Mouse (Mus musculus) frontal cortex, postnatal 14 days (tissue): ENCODE measurements around the gene Galm.
A peak's percentile ranks its signal among the peaks of the same experiment; 100 is the strongest.

Experiments
- DNase-seq, 2 experiments: peaks; one replicate each; pipeline ENCODE4 v3.0.0; 2022; ENCODE audit warnings: low spot score in 2 of 2

The Galm gene

GRCm38 (mm10) chr17:80127331-80128251 lies at the start of gene Galm:
Gene Galm, plus strand, starts transcription at chr17:80127471.
- DNase-seq = peak in 1 of 2 experiments; percentile 10

GRCm38 (mm10) chr17:80078726-80079125 lies 48.5 kb upstream of the Galm start:
- no peak for DNase-seq

GRCm38 (mm10) chr17:80083223-80083622 lies 44.0 kb upstream of the Galm start:
- no peak for DNase-seq

- peak; percentile 35 to 52 for DNase-seq
Measured at GRCm38 (mm10) chr17:80084424-80084823, 42.8 kb upstream of the Galm start.

- no peak for DNase-seq
Measured at GRCm38 (mm10) chr17:80086591-80086990, 40.7 kb upstream of the Galm start.

- DNase-seq = no peak
Measured at GRCm38 (mm10) chr17:80088168-80088567, 39.1 kb upstream of the Galm start.

GRCm38 (mm10) chr17:80090551-80090950 lies 36.7 kb upstream of the Galm start:
- DNase-seq = no peak

- no peak for DNase-seq
Measured at GRCm38 (mm10) chr17:80091879-80092549, 35.3 kb upstream of the Galm start.

GRCm38 (mm10) chr17:80095254-80095899 lies 31.9 kb upstream of the Galm start:
- no peak for DNase-seq

GRCm38 (mm10) chr17:80096043-80096719 lies 31.1 kb upstream of the Galm start:
- peak in 1 of 2 experiments; percentile 25 for DNase-seq

- DNase-seq = no peak
Measured at GRCm38 (mm10) chr17:80096720-80097114, 30.6 kb upstream of the Galm start.

- no peak for DNase-seq
Measured at GRCm38 (mm10) chr17:80097221-80097620, 30.1 kb upstream of the Galm start.

GRCm38 (mm10) chr17:80099823-80100222 lies 27.4 kb upstream of the Galm start:
- DNase-seq = no peak

GRCm38 (mm10) chr17:80105348-80105978 lies 21.8 kb upstream of the Galm start:
- DNase-seq = no peak

GRCm38 (mm10) chr17:80112665-80113305 lies 14.5 kb upstream of the Galm start:
- DNase-seq = no peak

- DNase-seq = no peak
Measured at GRCm38 (mm10) chr17:80113468-80113867, 13.8 kb upstream of the Galm start.

- DNase-seq = no peak
Measured at GRCm38 (mm10) chr17:80120396-80120795, 6.9 kb upstream of the Galm start.

- DNase-seq = no peak
Measured at GRCm38 (mm10) chr17:80121833-80122232, 5.4 kb upstream of the Galm start.

GRCm38 (mm10) chr17:80124985-80125750 lies 2.1 kb upstream of the Galm start:
- no peak for DNase-seq

- DNase-seq = no peak
Measured at GRCm38 (mm10) chr17:80126166-80126565, 1.1 kb upstream of the Galm start.
